Mouse (Mus musculus): Measurements from ENCODE around the gene Smim20. TPM values are rescaled to one million over a fixed set of nuclear protein-coding genes. Genes with fewer than 3 reads are reported as not detected.

Smim20 gene
- total and polyA plus RNA-seq, 2 experiments from 2014 or later: 35.7 to 76.0 TPM

DNA sequence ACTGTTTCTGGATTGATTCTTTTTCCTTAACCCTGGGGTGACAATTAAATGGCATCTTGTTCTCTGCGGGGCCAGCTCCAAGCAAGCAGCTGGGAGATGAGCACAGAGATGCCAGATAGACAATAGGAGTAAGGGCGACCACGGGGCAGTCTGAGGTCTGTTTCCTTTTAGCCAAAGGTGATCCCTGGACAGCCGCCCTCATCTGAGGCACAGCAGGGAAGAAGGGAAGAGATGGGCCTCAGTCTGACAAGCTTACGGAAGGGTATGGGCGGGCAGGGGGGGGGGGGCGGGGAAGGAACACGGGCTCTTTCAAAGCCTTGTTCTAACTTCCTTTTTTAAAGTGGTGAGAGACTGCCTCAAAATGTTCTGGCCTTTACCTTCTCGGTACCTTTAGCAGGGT lies 22.6 kb downstream of the Smim20 start:
- H3K36me3 ChIP-seq (ENCODE audit: insufficient read depth, low read length): no peaks in the 10 kb centered on the region
- no peaks in the 10 kb centered on the region for H3K27me3 ChIP-seq (ENCODE audit: insufficient read depth, low read length)
- no peak overlapping the region for H3K4me2 ChIP-seq (ENCODE audit: low read depth, low read length, poor library complexity, severe bottlenecking)
- no peak for DNase-seq (ENCODE audit: low spot score)
- H3K9ac ChIP-seq (replicated peaks; ENCODE audit: low read length, poor library complexity, severe bottlenecking): no peak overlapping the region
- no peaks in the 10 kb centered on the region for H3K4me1 ChIP-seq (ENCODE audit: insufficient read depth, low read length)
- H3K9me3 ChIP-seq (ENCODE audit: low read length): no peaks in the 10 kb centered on the region
- no peak for ATAC-seq (ENCODE audit: low FRiP score)
- H3K27ac ChIP-seq (ENCODE audit: low read depth, low read length): no peak overlapping the region
- H3K4me3 ChIP-seq (ENCODE audit: low read depth, low read length): no peak overlapping the region
- no peak for TF ChIP-seq CTCF (IDR thresholded peaks at IDR 0.05)
- WGBS: 28% methylated on average over 6 of the region's 9 CpGs

DNA sequence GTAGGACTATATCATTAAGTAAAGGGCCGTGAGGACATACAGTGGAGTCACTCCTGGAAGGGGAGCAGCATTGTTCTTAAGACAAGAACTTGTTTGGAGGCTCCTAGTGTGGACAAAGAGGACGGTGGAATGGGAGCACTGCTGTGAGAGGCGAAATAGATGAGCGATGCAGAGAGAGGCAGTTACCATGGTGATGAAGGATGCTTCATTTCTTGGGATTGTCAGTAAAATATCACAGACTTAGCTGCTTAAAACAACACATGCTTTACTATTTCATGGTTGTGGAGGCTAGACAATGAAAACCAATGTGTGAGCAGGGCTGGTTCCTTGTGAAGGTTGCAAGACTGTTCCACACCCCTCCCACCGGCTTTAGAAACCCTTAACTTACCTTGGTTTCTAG lies 27.7 kb downstream of the Smim20 start:
- DNase-seq (ENCODE audit: low spot score) (peak; percentile 32), ATAC-seq (ENCODE audit: low FRiP score) (peak; percentile 54; the same call in 1 of the 2 replicates)
- no peak overlapping the region for H3K9ac ChIP-seq (replicated peaks; ENCODE audit: low read length, poor library complexity, severe bottlenecking)
- no peaks in the 10 kb centered on the region for H3K4me1 ChIP-seq (ENCODE audit: insufficient read depth, low read length)
- H3K36me3 ChIP-seq (ENCODE audit: insufficient read depth, low read length): no peaks in the 10 kb centered on the region
- no peak overlapping the region for H3K27ac ChIP-seq (ENCODE audit: low read depth, low read length)
- no peaks in the 10 kb centered on the region for H3K9me3 ChIP-seq (ENCODE audit: low read length)
- H3K27me3 ChIP-seq (ENCODE audit: insufficient read depth, low read length): no peaks in the 10 kb centered on the region
- H3K4me2 ChIP-seq (ENCODE audit: low read depth, low read length, poor library complexity, severe bottlenecking): no peak overlapping the region
- no peak overlapping the region for H3K4me3 ChIP-seq (ENCODE audit: low read depth, low read length)
- no peak for TF ChIP-seq CTCF (IDR thresholded peaks at IDR 0.05)
- 44% methylated on average over 5 of the region's 5 CpGs for WGBS

DNA sequence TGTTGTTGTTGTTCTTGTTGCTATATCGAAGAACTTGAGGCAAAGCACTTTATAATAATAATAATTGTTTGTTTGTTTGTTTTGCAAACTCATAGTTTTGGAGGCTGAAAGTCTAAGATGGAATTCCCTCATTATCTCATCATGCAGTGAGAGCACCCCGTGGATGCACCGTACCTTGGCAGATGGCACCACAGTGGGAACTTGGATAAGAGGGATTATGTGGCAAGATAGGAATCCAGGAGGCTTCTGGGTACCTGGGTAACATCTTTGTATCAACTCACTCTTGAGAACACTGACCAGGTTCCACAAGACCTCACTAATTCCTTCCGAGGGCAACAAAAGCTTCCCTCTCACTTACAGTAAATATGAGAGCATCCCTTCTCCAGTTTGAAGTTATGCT lies 30.1 kb downstream of the Smim20 start:
- H3K9me3 ChIP-seq (ENCODE audit: low read length): no peaks in the 10 kb centered on the region
- H3K4me1 ChIP-seq (ENCODE audit: insufficient read depth, low read length): no peaks in the 10 kb centered on the region
- H3K27ac ChIP-seq (ENCODE audit: low read depth, low read length): no peak overlapping the region
- no peaks in the 10 kb centered on the region for H3K27me3 ChIP-seq (ENCODE audit: insufficient read depth, low read length)
- H3K36me3 ChIP-seq (ENCODE audit: insufficient read depth, low read length): no peaks in the 10 kb centered on the region
- 88% methylated on average over 4 of the region's 4 CpGs for WGBS
- H3K4me3 ChIP-seq (ENCODE audit: low read depth, low read length): no peak overlapping the region
- TF ChIP-seq CTCF (IDR thresholded peaks at IDR 0.05): no peak
- DNase-seq (ENCODE audit: low spot score): no peak
- no peak overlapping the region for H3K4me2 ChIP-seq (ENCODE audit: low read depth, low read length, poor library complexity, severe bottlenecking)
- ATAC-seq (ENCODE audit: low FRiP score): no peak
- H3K9ac ChIP-seq (replicated peaks; ENCODE audit: low read length, poor library complexity, severe bottlenecking): no peak overlapping the region

DNA sequence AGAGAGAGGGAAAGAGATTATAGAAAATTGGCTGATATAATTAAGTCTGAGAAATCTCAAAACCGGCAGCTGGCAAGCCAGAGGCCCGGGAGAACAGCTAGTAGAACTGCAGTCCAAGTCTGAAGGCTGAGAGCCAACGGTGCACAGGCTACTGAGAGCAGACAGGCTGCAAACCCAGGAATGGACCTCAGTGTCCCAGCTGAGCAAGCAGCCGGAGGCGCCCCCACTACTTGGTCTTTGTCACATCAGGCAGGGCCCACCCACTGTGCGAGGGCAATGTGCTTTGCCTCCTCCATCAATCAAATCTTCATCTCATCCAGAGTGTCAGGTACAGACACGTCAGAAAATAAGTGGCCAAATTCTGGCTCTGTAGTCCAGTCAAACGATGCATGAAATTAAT lies 34.6 kb downstream of the Smim20 start:
- ATAC-seq (ENCODE audit: low FRiP score) (no peak), DNase-seq (ENCODE audit: low spot score) (peak; percentile 57)
- no peak overlapping the region for H3K4me3 ChIP-seq (ENCODE audit: low read depth, low read length)
- TF ChIP-seq CTCF (IDR thresholded peaks at IDR 0.05): no peak
- H3K4me2 ChIP-seq (ENCODE audit: low read depth, low read length, poor library complexity, severe bottlenecking): no peak overlapping the region
- H3K36me3 ChIP-seq (ENCODE audit: insufficient read depth, low read length): no peaks in the 10 kb centered on the region
- 75% methylated on average over 8 of the region's 8 CpGs for WGBS
- no peaks in the 10 kb centered on the region for H3K27me3 ChIP-seq (ENCODE audit: insufficient read depth, low read length)
- H3K4me1 ChIP-seq (ENCODE audit: insufficient read depth, low read length): no peaks in the 10 kb centered on the region
- no peak overlapping the region for H3K27ac ChIP-seq (ENCODE audit: low read depth, low read length)
- no peaks in the 10 kb centered on the region for H3K9me3 ChIP-seq (ENCODE audit: low read length)
- H3K9ac ChIP-seq (replicated peaks; ENCODE audit: low read length, poor library complexity, severe bottlenecking): no peak overlapping the region

DNA sequence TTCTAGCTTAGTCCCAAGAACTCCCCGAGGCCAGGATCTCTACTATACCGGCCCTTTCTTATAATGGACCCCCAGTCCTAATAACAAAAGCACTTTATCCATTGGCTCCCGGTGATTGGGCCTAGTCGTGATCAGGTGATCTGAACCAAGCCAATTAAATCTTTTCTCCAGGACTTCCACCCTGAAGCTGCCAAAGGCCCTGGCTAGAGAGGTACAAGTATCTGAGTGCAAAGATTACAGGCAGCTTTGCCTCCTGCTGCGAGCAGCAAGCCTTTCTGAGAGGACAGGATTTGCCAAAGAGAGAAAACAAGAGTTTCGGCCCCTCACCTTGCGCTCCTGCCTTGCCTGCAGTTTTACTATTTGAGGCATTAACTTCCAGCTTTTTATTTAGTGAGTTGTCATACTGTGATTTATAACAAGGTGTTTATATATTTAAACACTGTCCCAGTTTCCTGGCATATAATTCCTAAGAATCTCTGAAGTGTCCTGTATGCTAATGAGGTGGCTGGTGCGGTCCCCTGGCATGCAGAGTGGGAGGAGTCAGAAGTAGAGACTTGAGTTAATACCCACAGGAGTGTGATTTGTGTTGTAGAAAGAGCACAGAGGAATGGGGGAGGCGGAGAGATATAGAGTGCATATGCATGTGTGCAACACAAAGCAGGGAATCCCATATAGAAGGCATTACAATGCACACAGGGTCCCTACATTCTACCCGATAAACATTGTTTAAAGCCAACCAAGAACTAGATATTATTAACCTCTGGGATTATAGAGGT lies 36.2 kb downstream of the Smim20 start:
- Histone ChIP-seq H3K36me3 (ENCODE audit: insufficient read depth, low read length) (no peaks in the 10 kb centered on the region), H3K9me3 (ENCODE audit: low read length) (no peaks in the 10 kb centered on the region), H3K4me3 (ENCODE audit: low read depth, low read length) (no peak overlapping the region), H3K4me1 (ENCODE audit: insufficient read depth, low read length) (no peaks in the 10 kb centered on the region), H3K27ac (ENCODE audit: low read depth, low read length) (no peak overlapping the region), H3K9ac (replicated peaks; ENCODE audit: low read length, poor library complexity, severe bottlenecking) (no peak overlapping the region), H3K4me2 (ENCODE audit: low read depth, low read length, poor library complexity, severe bottlenecking) (no peak overlapping the region), H3K27me3 (ENCODE audit: insufficient read depth, low read length) (no peaks in the 10 kb centered on the region)
- no peak for DNase-seq (ENCODE audit: low spot score)
- 80% methylated on average over 10 of the region's 10 CpGs for WGBS
- TF ChIP-seq CTCF (IDR thresholded peaks at IDR 0.05): no peak
- no peak for ATAC-seq (ENCODE audit: low FRiP score)

DNA sequence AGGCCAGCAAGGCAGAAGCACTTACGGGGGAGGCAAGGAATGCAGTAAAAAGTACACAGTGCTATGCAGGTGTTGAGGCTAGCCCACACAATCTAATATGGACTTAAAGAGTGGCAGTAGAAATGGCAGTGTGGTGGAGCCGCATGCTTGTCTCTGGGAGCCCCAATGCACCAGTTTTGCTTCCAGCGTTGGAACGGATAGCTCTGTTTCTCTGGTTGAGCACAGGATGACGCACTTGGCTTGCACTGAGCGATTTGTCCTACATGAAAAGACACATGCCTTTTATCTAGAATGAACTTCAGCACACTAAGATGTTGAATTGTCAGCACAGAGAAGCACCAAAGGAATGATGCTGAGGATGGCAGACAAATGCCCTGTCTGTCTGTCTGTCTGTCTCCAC lies 37.1 kb downstream of the Smim20 start:
- WGBS: 95% methylated on average over 6 of the region's 6 CpGs
- Histone ChIP-seq H3K4me1 (ENCODE audit: insufficient read depth, low read length) (no peaks in the 10 kb centered on the region), H3K4me2 (ENCODE audit: low read depth, low read length, poor library complexity, severe bottlenecking) (no peak overlapping the region), H3K27ac (ENCODE audit: low read depth, low read length) (no peak overlapping the region), H3K9ac (replicated peaks; ENCODE audit: low read length, poor library complexity, severe bottlenecking) (no peak overlapping the region), H3K9me3 (ENCODE audit: low read length) (no peaks in the 10 kb centered on the region), H3K4me3 (ENCODE audit: low read depth, low read length) (no peak overlapping the region), H3K36me3 (ENCODE audit: insufficient read depth, low read length) (no peaks in the 10 kb centered on the region), H3K27me3 (ENCODE audit: insufficient read depth, low read length) (no peaks in the 10 kb centered on the region)
- DNase-seq (ENCODE audit: low spot score): no peak
- no peak for TF ChIP-seq CTCF (IDR thresholded peaks at IDR 0.05)
- ATAC-seq (ENCODE audit: low FRiP score): no peak

Data from midbrain, postnatal 0 days (tissue).